Mouse (Mus musculus) stomach, postnatal 0 days (tissue): ENCODE measurements around the gene Glb1.

Source experiments
- CTCF ChIP-seq: IDR thresholded peaks from 2 replicates; pipeline ENCODE4 v1.5.1; 2016; ENCODE audit warnings: antibody characterized with exemption, low read depth, mild to moderate bottlenecking, moderate library complexity
- EP300 ChIP-seq: optimal IDR thresholded peaks from 2 replicates; pipeline ENCODE3; 2016; ENCODE audit warnings: antibody characterized with exemption

- TF ChIP-seq EP300 (no peak), CTCF (peak; percentile 3; the same call in 1 of the 2 replicates)
Observed at GRCm38 (mm10) chr9:114411295-114411694, 10.4 kb downstream of the Glb1 start.
